Mouse (Mus musculus) adrenal gland, postnatal 14 days (tissue): ENCODE measurements around the gene Hnrnpk. TPM values are rescaled to one million over a fixed set of nuclear protein-coding genes. Genes with fewer than 3 reads are reported as not detected.
"Not testable (repeated sequence)": the region's sequence is repeated elsewhere in the genome, so short reads cannot be mapped to it uniquely, and the experiment has no call there.

Source experiments
- DNase-seq: peaks from one replicate; pipeline ENCODE4 v3.0.0; 2021; ENCODE audit warnings: mixed read lengths
- total RNA-seq: library from RNA; stranded (reverse); gene quantifications from 2 replicates; pipeline ENCODE4 v1.2.3, GENCODE M21; 2021

Hnrnpk gene
- total RNA-seq, 1 experiment from 2014 or later = 904 TPM

DNA sequence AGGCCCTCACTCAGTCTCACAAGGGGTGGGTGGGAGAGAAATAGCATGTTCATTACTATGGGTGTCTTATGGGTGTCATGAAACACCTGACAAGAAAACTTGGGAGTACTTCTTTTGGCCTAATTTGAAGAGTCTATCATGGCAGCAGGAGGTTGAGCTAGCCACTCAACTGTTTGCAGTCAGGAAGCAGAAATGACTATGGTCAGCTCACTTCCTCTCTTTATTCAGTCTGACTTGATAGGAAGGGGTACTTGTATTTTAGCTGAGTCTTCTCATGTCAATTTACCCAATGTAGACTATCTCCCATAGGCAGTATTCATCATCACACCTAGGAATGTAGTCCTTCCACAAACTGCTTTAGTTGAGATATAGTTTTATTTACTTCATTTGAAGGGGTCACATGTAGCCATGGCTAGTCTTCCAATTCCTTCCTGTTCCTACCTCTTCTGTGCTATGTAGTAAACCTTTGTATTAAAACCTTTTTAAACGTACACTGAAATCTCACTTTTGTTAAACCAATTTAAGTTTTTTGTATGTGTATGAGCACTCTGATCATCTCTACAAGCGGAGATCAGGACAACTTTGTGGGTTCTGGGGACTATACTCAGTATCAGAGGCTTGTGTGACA lies 13.7 kb downstream of the Hnrnpk start:
- DNase-seq = no peak

DNA sequence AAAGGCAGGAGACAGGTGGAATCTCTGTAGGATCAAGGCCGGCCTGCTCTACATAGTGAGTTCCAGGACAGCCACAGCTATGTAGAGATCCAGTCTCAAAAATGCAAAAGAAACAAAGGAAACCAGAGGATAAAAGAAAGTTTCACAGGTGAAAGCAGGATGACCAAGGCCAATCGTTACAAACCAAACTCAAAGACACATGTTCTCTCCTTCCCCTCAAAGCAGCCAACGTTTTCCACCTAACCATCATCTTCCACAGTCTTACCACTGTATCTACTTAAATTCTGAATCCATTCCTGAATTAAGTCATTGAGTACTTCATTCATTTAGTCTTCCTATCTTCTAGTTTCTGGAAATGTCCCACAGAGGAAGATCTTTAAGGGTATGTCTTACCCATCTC lies 14.8 kb downstream of the Hnrnpk start:
- DNase-seq = no peak

DNA sequence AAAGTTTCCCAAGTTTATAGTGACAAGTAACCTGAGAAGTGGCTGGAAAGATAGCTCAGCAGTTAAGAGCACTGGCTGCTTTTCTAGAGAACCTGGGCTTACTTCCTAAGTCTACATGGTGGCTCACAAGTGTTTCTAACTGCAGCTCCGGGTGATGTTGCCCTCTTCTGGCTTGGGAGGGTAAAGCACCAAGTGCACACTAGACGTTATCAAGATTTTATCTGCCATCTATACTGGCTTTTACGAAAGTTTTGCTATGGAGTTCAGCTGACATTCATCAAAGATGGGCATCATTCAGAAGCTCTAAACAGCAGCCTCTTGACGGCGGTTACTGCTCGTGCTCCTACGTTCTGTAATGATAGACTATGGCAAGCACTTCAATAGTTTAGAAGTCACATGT lies 15.2 kb downstream of the Hnrnpk start:
- peak; percentile 81 for DNase-seq

DNA sequence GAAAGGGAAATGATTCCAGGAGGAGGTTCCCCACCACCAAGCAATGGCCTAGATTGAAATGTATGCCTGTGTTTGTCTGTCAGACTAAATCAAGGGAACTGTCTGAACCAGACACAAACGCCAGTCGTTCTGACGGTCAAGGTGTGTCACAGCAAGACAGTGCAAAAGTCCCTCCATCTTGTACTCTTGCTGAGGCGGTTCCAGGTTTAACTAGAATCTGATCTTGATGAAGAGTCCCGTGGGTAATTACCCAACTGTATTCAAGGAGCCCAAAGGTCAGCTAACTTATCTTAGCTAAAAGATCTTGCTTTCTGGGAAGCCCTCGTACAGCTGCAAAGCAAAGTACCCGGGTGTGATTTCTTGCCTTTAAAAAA lies 17.6 kb downstream of the Hnrnpk start:
- DNase-seq = peak; percentile 6

DNA sequence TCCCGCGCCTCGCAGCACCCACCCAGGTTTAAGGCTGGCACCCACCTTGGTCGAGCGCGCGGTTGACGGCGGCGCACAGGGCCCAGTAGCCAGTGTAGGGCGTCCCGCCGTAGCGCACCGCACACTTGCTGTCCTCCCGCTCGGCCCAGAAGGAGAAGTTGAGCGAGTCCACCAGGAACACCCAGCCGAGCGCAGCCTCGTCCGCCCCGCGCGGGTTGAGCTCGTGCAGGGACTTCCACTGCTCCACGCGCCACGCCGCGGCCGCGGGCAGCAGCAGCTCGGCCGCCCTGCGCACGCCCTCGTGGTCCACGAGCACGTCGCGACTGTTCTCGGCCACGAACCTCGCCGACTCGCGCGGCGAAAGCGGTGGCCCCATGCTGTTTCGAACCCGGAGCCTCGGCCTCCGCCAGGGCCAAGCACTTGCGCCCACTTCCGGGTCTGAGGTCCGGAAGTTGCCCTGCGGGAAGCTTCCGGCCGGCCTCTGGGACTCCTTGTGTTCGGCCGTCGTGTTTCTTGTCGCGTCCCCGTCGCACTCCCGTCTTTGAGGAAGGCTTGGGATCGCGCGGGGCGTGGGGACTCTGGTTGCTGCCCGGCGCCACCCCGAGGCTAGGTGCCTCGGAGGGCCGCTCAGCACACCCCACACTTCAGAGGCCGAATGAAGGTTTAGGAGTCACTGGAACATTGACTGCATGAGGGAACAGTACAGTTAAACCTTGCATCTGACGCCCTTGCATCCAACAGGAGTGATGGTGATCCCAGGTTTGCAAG lies 18.2 kb downstream of the Hnrnpk start, which contains the start of gene 2210016F16Rik:
Gene 2210016F16Rik, minus strand, starts transcription at position 447 of the 768 bp plus-strand sequence.
- DNase-seq = peak; percentile 81

DNA sequence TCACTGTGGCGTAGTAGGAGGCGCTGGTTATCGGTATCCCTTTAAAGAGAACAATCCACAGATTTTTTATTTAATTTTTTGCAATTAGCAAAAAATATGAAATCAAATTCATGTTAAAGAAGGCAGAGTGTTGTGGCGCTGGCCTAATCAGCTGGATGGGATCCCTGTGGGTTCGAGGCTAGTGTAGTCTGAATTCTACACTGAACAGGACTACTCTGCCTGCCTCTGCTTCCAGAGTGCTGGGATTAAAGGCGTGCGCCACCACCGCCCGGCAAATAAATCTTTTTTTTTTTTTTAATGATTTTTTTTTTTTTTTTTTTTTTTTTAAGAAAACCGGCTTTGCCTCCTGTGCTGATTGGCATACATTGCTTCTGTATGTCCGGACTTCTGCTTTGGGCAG lies 18.8 kb downstream of the Hnrnpk start:
- peak; percentile 6 for DNase-seq

DNA sequence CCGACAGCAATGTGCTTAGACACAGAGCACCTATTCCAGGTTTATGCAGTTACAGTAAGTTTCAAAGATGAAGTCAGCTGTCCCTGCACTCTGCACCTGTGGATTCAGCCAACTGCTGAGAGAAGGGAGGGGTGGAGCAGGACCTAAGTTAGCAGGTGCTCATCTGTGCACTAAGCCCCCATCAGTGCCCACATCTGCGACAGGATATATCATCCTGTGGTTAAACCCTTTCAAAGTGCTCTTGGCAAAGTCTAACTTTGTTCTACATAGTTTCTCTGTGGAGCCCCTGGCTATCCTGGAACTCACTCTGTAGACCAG lies 30.0 kb downstream of the Hnrnpk start:
- no peak for DNase-seq

DNA sequence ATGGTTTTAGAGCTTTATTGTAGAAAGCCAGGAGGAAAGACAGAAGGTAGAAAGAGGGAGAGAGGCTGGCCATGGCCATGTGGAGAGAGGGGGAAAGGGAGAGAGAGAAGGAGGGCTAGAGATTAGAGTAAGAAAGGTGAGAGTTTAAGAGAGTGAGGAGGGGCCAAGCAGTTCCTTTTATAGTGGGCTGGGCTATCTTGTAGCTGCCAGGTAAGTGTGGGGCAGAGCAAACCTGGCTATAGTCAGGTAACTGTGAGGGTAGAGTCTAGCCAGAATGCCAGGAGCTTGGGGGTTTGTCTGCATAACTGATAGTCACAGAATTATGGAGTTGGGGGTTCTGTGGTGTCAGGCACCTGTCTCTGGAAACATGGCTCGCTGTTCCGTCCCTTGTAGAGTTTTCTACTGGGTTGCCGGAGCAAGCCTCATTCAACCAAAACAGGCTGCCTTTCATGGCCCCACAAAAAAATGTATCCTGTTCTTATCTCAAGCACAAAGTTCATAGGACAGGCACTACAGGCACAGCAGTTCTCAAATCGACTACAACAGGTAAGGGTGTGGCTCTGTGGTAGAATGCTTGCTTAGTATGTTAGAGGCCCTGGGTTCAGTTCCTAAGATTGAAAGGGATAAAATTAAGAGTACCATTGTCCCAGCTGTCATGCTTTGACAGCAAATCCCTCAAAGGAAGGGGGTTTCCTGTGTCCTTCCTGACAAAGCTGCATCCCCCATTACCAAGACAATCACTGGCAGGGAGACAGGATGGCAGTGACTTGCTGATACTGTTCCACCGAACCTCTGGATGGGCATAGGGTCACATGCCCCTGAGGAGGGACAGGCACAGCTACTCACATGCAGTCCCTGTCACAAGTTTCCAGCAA lies 30.6 kb downstream of the Hnrnpk start:
- no peak for DNase-seq

DNA sequence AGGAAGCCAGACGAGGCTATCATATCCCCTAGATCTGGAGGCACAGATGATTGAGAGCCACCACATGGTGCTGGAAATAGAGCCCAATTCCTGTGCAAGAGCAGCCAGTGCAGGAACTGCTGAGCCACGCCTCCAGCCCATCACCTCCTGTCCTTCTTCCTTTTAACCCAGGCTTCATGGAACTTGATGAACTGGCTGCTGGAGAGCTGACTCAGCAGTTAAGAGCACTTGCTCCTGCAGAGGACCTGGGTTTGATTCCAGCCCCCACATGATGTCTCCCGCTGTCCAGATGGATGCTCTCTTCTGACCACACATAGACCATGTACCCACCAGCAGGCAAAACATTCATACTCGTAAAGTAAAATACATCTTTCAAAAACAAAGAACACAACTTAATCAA lies 34.3 kb downstream of the Hnrnpk start:
- no peak for DNase-seq

DNA sequence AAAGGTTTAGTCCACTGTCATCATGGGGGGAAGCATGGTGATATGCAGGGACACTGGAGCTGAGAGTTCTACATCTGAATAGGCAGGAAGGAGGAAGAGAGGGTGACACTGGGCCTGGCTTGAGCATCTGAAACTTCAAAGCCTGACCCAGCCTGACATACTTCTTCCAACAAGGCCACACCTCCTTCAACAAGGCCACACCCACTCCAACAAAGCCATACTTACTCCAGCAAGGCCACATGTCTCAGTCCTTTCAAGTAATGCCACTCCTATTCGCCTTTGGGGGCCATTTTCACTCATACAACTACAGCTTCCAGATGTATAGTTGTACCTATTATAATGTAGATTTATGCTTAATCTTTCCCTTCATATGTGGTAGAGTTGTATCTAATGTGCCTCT lies 35.5 kb downstream of the Hnrnpk start:
- DNase-seq = no peak

DNA sequence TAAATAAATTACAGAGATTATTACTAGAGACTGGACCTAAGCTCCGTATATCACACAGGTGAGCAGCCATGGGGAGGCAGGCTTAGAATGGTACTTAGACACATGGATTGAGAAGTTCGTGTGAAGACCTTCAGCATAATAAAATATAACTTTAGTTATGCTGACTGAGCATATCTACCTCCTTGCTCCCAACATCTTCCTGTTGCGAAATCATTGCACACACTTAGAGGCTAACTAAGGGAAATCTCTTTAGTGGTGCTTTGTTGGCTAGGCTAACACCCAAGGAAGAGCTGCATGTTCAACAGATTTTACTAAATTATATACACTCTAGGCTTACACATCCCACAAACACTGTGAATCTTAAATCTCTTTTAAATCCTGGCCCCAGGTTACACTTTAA lies 36.8 kb downstream of the Hnrnpk start:
- no peak for DNase-seq

DNA sequence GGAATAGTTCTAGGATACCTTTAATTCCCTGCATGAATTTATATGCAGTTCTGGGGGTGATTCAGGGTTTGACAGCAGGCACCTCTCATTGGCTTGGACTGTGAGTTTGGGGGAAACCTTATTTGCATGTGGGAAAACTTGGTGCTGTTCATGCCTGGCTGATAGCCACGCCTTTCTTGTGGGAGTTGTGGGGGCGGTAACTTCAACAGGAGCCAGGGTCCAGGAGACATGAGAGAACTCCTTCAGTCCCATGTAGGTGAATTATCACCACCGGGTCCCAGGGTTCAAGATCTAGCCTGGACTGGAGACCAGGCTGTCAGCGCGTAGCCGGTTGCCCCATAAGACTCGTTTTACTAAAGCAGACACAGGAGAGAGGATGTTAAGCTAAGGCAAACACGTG lies 38.0 kb downstream of the Hnrnpk start:
- DNase-seq = not testable (repeated sequence)

DNA sequence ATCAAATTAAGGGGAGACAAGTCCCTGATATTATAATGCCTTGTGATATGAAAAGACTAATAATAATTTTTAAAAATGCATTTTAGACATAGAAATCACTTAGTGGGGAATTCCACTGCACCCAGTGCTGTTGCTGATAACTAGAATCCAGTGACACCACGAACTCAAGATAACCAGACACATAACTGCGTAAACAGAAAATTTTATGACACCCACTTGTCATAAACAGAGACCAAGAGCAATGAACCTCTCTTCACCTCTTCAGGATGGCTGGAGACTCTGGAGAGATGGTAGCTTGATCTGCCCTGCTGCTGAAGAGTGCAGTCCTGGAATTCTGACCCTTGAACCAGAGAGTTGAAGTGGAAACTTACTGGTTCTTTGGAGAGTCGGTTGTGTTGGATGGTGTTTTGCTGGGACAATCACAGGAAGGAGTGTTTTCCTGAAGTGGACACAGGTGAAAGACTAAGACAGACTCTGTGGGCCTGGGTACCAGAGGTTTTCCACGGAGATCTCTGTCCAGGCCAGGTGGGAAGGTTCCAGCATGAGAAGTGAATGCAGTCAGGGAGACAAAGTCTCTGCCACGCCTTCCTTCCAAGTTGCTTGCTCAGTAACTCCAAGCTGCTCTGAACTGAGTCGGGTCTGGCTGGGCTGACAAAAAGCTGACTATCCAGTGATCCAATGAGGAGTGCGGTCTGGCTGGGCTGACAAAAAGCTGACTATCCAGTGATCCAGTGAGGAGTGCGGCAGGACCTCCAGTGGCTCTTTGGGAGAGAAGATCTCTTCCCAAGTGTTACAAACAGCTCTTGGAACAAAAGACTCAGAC lies 38.6 kb downstream of the Hnrnpk start:
- no peak for DNase-seq

DNA sequence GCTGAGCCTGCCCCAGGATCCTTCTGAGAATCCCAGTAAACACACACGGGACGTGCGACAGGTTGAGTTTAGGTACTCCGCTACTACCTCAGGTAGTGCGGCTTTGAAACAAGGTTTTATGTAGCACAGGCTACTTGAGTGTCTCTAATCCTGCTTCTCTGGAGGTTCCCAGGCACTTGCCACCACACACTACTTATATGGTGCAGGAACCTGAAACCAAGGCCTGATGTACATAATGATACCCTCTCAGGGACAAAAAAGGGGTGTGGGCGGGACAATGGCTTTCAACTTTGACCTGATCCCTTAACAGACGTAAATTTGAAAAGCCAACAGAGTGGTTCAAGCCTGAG lies 43.9 kb downstream of the Hnrnpk start:
- DNase-seq = no peak

DNA sequence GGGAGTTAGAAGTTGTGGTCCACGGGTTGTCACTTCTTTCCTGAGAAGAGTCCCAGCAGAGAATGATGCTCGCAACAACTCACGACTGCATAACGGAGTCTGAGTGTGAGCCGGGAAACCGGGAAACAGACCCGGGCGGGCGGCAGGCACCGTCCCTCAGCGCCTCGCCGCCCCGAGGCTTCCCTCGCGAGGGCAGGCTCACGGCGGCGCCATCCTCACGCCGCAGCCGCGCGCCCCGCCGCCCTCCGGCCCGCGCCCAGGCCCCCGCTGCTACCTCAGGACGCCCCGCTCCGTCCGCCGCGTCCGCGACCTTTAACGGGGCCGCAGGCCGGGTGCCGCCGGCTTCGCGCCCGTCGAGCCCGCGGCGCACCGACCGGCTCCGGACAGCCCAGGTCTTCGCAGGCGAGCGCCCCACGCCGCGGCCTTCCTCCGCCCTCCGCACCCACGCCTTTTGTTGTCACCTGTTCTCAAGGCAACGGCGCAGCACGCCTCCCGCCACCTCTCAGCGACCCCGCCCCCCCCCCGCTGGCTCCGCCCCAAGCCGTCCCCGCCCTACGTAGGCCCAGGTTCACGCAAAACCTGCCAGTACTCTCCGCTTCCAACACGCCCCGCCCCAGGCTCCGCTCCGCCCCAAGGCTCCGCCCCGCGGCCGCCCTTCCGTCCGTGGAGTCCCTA lies 44.4 kb downstream of the Hnrnpk start, which contains the start of gene Kif27:
Gene Kif27, minus strand, starts transcription at position 494 of the 675 bp plus-strand sequence.
- peak; percentile 93 for DNase-seq

DNA sequence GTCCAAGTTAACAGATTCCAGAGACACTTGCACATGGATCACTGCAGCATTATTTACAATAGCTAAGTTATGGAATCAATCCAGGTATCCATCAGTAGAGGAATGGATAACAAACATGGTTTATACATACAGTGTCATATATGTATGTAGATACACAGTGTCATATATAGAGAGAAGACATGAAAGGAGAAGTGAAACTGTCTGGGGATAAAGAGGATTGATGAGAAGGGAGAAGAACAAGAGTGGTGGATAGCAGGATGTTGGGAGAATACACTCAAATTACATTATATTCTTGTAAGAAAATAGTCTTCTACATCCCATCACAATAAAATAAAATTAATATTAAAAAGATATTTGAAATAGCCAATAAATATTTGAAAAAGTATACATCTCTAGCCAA lies 50.1 kb downstream of the Hnrnpk start:
- no peak for DNase-seq

DNA sequence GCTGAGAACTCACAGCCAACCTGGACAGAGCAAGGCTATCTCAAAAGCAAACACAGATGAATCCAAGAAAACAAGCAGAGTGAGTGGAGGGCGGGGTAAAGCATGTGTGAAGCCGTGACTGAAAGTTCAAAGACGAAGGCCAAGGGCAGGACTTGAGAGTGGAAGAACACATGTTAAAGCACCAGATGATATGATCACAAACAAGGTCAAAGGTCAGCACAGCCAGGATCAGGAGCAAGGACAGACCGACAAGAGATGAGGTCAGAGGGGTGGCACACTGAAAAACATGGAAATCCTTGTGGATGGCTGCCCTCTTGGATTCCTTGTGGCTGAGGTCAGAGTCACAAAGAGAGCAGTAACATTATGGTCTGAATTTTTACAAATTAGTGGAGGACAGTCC lies 52.5 kb downstream of the Hnrnpk start:
- peak; percentile 11 for DNase-seq

DNA sequence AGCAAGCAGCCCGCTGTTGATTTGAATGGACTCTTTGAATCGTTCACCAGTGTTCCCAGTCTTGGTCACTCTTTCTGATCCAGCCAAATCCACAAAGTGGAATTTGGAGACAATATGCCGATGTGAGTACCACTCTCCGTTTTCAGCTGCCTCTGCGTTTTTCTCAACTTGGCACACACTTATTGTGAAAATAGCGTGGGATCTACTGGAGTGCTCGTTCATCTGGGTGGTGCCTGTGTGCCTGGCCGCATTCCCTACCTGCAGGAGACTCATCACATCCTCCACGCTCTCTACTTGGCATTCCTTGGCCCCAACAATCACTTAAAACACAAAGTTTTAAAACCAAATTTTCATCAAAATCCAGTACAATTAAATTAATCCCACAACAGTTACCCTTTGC lies 58.6 kb downstream of the Hnrnpk start:
- DNase-seq = no peak
